Mouse (Mus musculus): ENCODE measurements around the gene Scap.

- no peak for TF ChIP-seq CTCF (IDR thresholded peaks at IDR 0.05)
- no peak for TF ChIP-seq POLR2A (IDR thresholded peaks at IDR 0.05; ENCODE audit: insufficient read depth, low read depth, low read length)
Observed at GRCm38 (mm10) chr9:110350612-110351011, 17.5 kb downstream of the Scap start.

All from heart, adult 2 months (tissue).